Mouse (Mus musculus): ENCODE data around the gene Dpep1.
"Not testable (repeated sequence)": the region's sequence is repeated elsewhere in the genome, so short reads cannot be mapped to it uniquely, and the experiment has no call there.

Gene Dpep1

DNA sequence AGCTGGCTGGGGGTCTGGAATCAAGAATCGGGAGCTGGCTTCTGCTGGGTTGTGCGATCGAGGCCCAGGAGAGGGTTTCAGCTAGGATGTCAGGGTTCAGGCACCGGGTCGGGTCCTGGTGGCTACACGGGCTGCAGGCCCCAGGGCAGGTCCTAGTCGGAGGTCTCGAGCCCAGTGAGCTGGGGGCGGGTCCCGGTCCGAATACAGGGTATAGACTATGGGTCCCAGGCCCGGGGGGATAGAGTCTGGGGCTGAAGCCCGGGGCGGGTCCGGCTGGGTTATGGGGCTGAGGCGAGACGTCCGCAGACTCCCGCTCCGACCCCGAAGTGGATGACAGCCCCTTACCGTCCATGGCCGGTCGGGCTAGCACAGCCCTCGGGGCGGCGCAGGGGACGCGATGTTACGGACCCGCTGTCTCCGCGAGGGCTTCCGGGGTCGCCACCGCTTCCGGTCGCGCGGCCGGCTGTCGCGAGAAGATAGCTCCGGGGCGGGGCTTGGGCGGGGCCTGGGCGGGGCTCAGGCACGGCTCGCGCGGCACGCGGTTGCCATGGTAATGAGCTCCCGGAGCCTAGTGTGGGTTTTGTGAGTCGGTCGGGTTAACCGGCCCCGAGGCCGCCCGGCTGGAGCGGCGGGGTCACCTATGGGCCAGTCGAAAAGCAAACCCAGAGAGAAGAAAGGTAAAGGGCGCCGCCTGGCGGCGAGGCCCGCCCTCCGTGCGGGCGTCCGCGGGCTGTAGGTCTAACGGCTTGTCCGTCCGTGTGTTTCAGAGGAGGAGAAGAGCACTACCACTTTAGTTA, 26.5 kb downstream of the Dpep1 start, which contains the start of the genes Chmp1a and Spata33:
Gene Chmp1a, minus strand, starts transcription at position 443 of the 797 bp plus-strand sequence.
Gene Spata33, plus strand, starts transcription at position 512 of the 797 bp plus-strand sequence.
- peak; percentile 71 for DNase-seq (ENCODE audit: low spot score)

DNA sequence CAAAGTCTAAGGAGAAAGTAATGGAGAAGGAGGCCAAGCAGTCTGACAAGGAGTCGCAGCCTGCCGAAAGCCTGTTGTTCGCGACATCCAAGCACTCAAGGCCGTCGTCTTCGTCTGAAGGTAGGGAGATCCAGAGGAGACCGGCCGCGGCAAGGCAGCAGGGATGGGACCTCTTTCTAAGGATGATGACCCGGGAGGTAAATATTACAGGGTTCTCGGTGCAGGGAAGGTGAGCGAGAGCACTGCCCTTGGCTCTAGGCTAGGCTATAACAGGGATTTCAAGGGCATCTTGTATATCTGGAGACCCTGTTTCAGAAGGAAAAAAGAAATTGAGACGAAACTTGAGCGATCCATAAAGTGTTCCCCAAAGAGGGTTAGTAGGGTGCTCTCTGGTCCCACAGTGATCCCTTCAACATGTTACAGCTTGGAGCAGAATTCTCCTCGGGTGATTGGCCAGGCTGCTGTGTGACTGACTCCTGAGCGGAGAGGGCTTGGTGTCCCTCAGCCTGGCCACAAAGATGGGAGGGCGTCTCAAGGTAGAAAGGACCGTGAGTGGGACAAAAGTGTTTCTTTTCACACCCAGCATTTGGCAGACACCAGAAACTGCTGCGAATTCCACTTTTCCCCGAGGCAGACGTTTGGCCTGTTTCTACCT, 27.2 kb downstream of the Dpep1 start:
- no peak for DNase-seq (ENCODE audit: low spot score)

DNA sequence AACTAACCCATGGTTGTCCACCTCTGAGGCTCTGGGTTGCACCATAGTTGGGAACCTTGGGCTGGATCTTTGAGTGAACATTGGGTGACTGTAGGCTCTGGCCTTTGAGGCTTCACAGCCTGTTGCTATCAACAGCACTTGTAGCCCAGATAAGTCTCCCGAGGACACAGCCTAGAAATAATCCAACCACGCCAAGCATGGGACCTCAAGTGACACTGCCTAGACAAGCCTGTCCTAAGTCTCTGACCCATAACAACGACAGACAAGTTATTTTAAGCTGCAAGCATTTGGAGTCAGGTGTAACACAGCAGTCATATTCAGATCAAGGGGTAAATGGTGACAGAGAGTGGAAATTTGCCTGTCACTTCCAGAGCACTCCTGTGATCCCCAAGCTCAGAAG, 29.4 kb downstream of the Dpep1 start:
- no peak for DNase-seq (ENCODE audit: low spot score)

DNA sequence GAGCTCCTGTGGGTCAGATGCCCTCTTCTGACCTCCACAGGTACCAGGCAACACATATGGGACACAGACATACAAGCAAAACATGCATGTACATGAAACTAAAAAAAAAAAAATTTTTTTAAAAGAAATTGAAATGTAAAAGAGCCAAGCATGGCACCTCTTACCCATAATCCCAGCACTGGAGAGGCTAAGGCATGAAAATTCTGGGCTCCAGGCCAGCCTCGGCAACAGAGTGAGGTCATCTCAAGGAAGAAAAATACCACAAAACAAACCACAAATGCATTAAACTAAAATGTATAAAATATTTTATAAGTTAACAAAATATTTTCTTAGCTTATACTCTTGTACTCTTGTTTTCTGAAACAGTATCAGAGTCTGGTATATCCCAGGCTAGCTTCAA, 34.9 kb downstream of the Dpep1 start:
- no peak for DNase-seq (ENCODE audit: low spot score)

DNA sequence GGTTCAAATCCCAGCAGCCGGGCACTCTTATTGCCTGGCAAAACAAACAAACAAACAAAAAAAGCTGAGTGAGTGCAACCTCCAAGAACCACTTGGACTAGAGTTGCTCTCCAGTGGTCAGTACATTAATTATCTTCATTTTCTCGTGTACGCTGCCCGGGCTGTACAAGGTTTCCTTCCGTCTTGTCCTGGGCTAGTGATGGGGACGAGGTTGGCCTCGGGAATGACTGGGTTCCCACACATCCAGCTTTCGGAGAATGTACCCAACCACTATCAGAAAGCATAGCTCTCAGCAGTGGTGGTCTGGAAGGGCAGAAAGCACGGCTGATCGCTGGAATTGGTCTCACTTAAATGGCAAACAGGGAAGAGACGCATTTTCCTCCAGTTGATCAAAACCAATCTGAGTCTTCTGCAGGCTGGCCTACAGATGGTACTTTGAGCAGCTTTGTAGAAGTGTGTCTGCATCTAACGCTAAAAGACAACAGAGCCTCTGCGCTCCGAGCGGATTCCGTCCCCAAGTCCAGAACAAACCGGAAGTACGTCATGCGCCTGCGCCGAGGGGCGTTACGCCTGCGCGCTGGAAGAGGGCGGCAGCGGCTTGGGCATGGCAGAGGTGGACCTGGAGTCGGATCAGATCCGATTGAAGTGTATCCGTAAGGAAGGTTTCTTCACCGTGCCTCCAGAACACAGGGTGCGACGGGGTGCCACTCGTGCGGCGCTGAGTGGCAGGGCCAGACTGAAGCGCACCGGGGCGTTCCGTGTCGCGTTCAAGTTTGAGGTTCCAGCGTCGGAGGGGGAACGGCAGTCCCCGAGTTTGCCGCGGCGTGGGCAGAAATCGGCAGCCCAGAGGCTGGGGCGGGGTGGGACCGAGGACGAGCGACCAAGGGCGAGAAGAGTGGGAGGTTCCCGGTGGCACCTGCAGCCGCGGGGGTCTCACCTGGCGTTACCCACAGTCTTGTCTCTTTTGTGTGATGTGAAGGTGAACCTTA, 38.5 kb downstream of the Dpep1 start, which contains the start of gene Cdk10:
Gene Cdk10, plus strand, starts transcription at position 565 of the 989 bp plus-strand sequence.
- peak; percentile 79 for DNase-seq (ENCODE audit: low spot score)

DNA sequence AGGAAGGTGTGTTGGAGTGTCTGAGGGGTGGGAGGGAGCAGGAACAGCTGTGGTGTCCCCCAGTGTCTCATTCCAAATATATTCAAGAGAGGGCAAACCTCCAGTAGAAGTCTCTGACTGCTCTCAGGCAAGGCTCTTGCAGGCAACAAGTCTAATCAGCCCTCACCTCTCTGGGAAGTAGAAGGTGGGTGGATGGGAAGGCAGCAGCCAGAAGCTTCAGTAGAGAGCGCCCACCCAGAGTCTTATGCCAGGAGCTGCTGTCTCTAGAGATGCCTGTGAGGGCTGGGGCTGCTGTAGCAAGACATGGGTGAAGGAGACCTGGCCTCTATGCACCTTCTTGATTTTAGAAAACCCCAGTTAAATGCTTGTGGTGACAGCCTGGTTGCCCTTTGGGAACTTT, 42.4 kb downstream of the Dpep1 start:
- no peak for DNase-seq (ENCODE audit: low spot score)

DNA sequence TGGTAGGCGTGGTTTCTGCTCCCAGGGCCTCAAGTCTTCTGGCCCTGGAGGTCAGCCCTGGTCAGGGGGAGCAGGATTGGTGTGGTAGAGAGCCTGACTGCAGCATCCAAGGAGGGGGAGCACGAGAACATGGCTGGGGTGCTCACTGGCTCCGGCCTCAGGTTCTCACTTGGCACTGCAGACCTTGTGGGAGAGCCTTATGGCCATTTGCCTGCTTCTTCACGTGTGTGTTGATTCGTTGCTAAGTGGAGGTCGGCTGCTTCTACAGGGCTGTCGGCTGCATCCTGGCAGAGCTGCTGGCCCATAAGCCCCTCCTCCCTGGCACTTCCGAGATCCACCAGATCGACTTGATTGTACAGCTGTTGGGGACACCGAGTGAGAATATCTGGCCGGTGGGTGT, 44.3 kb downstream of the Dpep1 start:
- not testable (repeated sequence) for DNase-seq (ENCODE audit: low spot score)

DNA sequence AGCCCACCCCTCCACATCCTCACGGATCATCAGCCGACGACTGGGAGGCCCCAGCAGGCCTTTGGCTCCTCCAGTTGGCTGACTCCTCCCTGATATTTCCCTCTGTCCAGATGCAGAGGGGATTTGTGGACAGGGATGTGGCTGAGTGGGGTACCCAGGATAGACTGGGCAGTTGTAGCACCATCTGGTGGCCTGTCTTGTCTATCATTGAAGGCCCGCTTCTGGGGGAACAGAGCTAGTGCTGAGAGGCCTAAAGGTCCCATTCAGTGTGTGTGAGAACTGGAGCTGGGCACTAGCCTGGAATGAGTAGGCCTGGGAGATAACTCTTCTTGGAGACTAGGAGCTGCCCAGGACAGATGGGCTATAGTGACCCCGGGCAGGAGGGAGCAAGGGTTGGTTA, 45.7 kb downstream of the Dpep1 start:
- no peak for DNase-seq (ENCODE audit: low spot score)

DNA sequence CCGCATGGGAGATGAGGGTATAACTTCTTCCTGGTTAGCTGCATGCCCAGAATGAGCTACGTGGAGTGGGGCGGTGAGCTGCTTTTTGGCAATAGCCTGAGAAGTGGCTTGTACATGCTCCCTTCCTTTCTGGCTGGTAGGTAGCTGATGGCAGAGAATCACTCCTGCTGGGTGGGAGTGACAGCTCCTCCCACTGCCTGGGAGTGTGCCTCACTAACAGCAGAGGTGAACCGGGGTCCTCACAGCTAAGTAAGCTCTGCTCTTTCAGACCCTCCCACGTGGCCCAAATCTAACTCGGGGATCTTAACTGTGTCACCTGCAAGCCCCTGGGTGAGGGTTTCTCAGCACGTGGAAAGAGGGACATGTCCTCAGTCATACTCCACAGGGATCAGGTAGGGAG, 46.5 kb downstream of the Dpep1 start:
- DNase-seq (ENCODE audit: low spot score) = no peak

DNA sequence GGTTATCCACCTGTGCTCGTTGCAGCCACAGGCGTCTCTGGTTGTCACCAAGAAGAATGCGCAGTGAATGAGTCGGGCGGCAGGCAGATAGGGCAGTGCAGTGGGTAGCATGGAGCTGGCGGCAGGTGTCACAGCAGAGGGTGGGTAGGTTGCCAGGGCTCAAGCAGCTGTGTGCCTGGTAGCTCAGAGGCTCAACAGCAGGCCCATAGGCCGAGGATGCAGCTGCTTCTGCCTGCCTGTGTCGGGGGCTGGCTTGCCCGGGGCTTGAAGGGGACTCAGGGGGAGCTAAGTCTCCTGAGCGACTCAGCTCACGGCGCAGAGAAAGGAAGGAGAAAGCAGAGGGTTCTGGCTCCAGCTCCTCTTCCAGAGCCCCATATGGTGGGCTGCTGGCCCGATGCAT, 47.3 kb downstream of the Dpep1 start:
- DNase-seq (ENCODE audit: low spot score) = no peak

DNA sequence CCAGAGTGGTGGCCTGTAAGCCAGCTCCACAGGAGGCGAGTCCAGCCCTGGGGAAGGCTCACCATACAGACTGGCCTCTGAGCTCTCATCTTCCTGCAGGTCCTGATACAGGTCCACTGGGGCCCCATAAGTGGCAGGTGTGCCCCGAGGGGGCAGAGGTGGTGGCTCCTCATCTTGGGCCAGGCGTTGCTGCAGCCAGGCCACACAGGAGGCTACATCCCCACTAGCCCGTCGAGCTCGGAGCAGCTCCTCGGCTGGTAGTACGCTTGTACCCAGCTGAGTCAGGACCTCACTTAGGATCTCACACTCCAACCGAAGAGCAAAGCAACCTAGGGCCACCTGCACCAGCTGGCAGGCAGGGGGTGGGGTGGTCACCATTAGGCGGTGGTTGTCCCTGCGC, 47.7 kb downstream of the Dpep1 start:
- DNase-seq (ENCODE audit: low spot score) = no peak

DNA sequence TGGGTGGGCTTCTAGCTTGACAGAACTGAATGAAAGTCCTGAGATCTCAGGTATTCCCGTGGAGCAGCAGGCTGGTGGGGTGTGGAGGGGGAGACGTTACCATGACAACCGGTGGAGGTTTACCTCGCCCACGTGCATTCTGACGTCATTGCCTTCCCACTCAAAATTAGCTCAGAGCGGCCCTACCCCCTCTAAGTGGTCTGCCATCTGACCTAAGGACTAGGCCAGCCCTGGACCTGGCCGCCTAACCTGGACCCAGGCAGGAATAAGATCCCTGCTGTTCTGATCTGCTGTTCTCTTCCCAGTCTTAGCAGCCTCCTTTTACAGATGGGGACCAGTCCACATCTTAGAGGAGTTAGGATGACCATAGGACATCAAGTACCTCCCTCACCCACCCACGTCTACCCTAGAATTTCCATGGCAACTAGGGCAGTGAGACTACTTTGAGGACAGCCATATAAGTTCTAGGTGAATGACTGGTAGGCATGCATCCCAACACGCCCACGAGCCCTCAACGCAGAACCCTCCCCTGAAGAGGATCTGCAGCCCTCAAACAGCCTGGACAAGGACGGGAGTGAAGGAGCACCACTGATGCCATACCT, 49.0 kb downstream of the Dpep1 start:
- no peak for DNase-seq (ENCODE audit: low spot score)

DNA sequence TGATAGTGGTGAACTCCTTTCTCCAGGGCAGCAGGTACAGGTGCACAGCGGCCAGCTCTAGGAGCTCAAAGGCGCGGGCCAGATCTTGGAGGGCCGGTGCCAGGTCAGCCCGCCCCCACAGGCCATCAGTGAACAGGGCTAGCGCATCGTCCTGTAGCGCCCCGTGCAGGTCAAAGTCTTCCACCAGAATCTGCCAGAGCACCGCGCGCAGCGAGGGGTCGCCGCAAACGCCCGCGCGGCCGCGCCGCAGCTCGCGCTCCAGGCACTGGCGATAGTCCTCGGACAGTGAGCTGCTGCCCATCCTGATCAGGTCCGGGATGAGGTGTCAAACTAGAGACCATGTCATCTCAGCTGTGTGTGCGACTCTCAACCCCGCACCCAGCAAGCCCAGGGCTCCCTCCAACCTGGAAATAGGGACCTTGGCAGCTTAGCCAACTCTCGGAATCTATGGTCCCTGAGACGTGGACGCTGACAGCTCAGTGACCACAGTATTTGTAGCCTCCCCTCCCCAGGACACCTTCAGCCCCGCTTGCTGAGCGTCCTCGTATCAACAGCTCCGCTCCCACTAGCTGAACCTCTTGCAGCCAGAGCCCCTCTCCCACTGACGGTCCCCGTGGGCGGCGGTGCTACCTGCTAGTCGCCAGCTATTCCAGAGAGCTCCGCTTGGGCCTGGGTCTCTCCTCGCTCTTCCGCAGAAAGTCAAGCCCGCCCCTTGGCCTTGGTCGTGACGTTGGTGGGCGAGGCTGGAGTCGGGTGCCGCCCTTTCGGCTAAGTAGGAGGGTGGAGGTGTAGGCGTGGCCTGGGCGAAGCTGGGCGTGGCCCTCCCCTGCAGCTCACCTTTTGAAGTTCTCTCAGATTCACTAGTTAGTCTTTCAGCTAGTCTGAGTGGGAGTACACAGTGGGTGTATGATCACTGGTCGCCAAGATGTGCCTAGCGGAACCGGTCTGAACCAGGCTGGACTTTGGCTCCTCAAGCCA, 49.8 kb downstream of the Dpep1 start, which contains the start of gene Spata2l:
Gene Spata2l, minus strand, starts transcription at position 714 of the 978 bp plus-strand sequence.
- peak; percentile 45 for DNase-seq (ENCODE audit: low spot score)

DNA sequence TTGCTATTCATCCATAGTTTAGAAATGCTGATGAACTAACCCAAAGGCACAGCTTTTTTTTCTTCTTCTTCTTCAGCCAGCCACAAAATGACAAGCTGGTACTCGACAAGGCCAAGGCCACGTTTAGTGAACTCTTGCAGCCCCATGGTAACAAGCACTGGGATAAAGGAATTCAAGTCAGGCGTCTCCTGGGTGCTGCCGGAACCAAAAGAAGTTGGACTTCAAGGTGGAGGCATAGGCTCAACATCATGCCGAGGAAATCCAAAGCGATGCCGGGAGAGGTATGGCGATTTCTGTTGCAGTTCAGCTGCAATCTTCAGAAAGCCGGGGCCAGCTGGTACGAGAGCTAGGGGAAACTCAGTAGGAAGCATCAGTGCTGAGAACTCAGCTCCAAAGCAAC, 53.4 kb downstream of the Dpep1 start:
- no peak for DNase-seq (ENCODE audit: low spot score)

DNA sequence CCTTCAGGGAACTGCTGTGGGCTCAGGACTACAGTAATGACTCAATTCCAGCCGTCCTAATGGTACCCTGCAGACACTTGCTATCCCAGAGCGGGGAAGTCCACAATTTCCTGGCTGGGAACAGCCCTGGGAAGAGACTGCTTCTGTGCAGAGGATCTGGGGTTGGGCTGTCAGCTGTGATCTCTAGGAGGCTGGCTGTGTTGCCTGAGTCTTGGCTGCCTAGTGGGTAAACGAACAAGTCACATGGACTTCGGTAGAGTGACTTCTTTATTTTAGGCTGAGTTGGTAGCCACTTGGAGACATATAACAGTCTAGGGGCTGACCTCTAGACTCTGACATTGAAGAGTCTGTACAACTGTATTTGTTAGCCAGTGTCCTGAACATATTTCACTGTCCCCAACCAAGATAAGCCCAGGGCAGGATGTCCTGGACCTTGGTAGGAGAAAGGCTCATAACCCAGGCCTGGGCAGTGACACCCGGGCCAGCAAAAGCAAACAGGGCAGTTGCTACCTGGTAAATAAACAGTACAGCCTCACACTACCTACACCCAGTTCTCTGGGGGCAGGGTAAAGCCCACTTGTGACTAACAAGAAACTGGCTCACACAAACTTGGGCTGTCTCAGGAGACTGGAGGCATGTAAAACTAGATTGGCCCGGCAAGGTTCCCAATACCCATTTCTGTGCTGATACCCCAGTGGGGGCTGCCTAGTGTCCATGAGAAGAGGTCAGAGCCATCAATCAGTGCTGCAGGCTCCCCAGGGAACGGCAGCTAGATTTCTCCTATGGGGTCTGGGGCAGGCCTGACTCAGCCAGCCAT, 56.3 kb downstream of the Dpep1 start:
- no peak for DNase-seq (ENCODE audit: low spot score)

DNA sequence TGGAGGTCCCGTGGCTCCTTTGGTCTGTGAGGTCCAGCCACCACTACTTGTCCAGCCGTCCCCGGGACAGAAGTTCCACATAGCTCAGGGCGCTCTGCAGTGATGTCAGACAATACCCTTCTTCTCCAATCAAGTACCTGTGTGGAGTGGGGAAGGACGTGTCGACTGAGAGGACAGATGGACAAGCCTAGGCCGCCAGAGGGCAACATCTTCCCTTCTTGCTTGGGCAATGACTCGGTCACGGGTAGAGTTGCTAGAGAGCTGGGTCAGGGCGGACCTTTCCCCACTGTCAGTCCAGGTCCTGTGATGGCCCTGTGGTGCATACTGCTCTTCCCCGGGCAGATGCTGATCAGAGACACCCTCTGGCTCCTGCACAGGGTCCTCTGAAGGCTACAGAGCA, 57.0 kb downstream of the Dpep1 start:
- DNase-seq (ENCODE audit: low spot score) = no peak

DNA sequence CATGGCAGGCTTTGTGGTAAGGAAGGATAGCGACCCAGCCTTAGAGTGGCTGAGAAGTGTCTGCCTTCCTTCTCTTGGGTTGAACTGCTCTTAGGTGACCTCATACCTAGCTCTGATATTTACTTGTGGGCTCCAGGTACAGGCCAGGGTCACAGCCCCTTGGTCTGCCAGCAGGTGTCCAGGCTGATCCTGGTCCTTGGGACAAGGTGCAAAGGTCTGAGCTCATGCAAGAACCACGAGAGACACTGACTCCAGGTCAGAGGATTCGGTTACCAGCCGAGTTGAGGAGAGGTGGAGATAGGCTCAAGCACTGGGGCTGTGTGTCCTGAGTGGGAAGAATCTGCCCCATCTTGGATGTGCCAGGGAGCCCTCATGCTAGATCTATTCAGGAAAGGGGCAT, 58.3 kb downstream of the Dpep1 start:
- DNase-seq (ENCODE audit: low spot score) = no peak

DNA sequence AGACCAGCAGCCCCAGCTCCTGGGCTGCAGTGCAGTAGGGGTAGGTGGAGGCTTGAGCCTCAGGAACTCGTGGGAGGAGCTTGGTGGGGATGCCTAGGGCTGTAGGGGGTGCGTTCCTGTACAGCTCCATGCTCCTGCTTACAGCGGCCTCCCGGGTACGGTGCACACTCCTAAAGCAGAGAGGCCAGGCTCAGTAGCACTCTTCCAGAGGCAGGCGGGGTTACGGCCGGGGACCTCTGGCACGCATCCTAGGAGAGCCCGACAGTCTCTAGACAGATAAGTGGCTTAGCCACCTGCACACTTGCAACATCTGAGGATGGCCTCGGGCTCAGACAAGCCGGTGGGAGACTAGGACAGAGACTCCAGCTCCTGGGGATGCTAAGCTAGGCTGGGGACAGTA, 59.5 kb downstream of the Dpep1 start:
- no peak for DNase-seq (ENCODE audit: low spot score)

DNA sequence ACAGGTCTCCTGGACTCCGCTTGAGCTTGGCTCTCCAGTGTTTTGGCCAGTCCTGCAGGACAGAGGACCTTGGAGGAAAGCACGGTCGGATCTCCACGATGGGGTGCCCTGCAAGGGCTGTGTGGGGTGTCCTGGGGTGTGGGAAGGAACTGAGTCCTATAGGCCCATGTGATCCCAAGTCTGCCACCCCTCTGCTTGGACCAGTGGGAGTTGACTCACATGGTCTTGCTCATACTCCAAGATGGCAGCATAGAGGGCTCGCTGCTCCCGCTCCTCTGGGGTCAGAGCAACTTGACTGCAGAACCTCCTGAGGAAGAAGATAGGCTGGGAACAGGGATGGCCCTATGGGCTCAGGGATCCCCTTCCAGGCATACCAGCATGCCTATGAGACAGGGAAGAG, 61.7 kb downstream of the Dpep1 start:
- DNase-seq (ENCODE audit: low spot score) = no peak

DNA sequence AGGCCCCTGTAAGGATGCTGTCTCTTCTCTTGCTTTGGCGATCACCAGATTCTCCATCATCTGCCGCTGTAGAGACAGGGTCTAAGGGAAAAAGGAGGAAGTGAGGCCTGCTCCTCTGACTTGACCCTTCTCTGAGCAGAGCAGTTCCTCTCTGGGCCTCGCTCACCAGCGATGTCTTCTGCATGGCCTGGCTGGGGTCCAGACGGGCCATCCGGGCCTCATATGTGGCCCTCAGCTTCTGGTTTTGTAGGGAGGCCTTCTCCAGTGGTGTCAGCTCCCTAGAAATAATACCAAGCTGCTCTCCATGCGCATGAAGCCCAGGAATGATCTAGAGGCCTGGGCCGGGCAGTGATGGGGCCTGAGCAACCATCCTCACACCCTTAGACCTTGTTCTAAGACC, 62.6 kb downstream of the Dpep1 start:
- no peak for DNase-seq (ENCODE audit: low spot score)

All from urinary bladder, postnatal 10 days (tissue).